Mouse (Mus musculus): Measurements from ENCODE around the gene Ccr4.

- TF ChIP-seq CTCF (conservative IDR thresholded peaks at IDR 0.05; ENCODE audit: insufficient read depth, insufficient read length, low read depth, low read length) (no peak), POLR2A (IDR thresholded peaks at IDR 0.05; ENCODE audit: low read depth, low read length) (no peak)
Observed at GRCm38 (mm10) chr9:114471892-114472291, 32.8 kb downstream of the Ccr4 start.
